Mouse (Mus musculus): Measurements from ENCODE around the gene Exoc3l4.

DNA sequence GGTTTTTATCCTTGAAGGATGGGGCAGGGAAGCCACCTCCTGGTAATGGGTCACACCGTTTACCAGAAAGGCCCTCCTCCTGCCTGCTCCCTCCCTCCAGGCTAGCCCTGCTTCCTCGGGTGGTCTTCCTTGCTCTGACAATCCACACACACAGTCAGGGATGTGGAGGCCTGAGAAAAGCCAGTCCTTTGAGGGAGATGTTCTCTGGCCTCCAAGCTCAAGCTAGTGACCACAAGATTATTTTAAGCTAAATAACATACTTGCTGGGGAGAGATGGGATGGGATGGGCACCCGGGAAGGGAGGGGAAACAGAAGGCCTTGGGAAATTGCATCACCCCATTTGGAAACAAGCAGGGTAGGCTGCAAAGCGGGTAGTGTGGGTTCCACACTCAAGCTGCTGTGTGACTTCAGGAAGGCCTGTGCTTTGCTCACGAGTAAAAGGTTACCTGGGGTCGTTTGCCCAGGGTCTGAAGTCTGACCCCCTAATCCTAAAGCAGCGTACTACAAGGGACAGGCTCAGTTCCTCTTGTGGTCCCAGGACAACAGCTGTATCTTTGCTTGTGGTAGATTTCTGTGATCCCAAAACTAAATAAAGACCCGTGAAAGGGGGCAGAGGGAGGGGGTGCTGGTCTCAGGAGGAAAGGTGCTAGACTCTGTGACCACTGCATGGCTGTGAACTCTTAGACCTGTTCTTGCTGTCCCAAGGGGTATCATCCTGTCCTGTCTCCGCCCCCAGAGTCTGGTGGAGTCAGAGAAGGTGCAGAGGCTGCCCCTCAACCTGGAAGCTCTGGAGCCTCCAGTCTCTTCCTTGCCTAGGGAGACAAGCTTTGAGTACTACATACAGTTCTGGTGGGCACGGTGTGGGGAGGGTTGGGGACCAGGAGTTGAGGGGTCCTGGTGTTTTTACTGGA lies 27.4 kb downstream of the Exoc3l4 start:
- TF ChIP-seq CTCF (IDR thresholded peaks at IDR 0.05; ENCODE audit: insufficient read depth, low read length) = no peak
- no peak for TF ChIP-seq POLR2A (IDR thresholded peaks at IDR 0.05; ENCODE audit: borderline replicate concordance, extremely low read depth, low read depth, low read length)

Data from lung, adult 2 months (tissue).